Mouse (Mus musculus) MEL (cell line): ENCODE measurements around the gene Bcr. TPM values are rescaled to one million over a fixed set of nuclear protein-coding genes. Genes with fewer than 3 reads are reported as not detected.

Experiments used
- DNase-seq: peaks from one replicate; pipeline ENCODE4 v3.0.0; 2011; ENCODE audit warnings: low read depth, low spot score
- H3K27ac ChIP-seq: 2 replicates; pipeline ENCODE4 v1.5.1; 2012; ENCODE audit warnings: low read depth, mild to moderate bottlenecking, control low read depth, low read length, moderate library complexity; ENCODE audit not compliant: control insufficient read depth
- H3K27me3 ChIP-seq, 2 experiments: fragments of 150-350 bp in 1 of 2; sonication (generic) in 1 of 2; 2 replicates each; pipeline ENCODE4 v1.6.1; 2012; ENCODE audit warnings: low read length in 2 of 2, mild to moderate bottlenecking in 2 of 2, improper control_type of control experiment in 1 of 2, moderate library complexity in 1 of 2; ENCODE audit not compliant: insufficient read depth in 2 of 2, control insufficient read depth in 1 of 2
- H3K36me3 ChIP-seq, 2 experiments: 2 replicates each; pipeline ENCODE4 v1.6.1; 2012 to 2014; ENCODE audit warnings: low read length in 2 of 2, improper control_type of control experiment in 1 of 2, inconsistent platforms in 1 of 2, mild to moderate bottlenecking in 1 of 2; ENCODE audit not compliant: insufficient read depth in 2 of 2, control insufficient read depth in 1 of 2
- H3K4me1 ChIP-seq, 2 experiments: fragments of 150-350 bp in 1 of 2; sonication (generic) in 1 of 2; 2 replicates each; pipeline ENCODE4 v1.6.1; 2012; ENCODE audit warnings: low read length in 2 of 2, improper control_type of control experiment in 1 of 2, mild to moderate bottlenecking in 1 of 2; ENCODE audit not compliant: insufficient read depth in 2 of 2, control insufficient read depth in 1 of 2
- H3K4me3 ChIP-seq, 2 experiments: fragments of 150-350 bp in 1 of 2; sonication (generic) in 1 of 2; 2 replicates each; pipeline ENCODE4 v1.5.1; 2012; ENCODE audit warnings: low read depth in 2 of 2, low read length in 2 of 2, mild to moderate bottlenecking in 2 of 2, moderate library complexity in 2 of 2, control low read depth in 1 of 2, improper control_type of control experiment in 1 of 2; ENCODE audit not compliant: control insufficient read depth in 1 of 2, insufficient read depth in 1 of 2
- H3K79me2 ChIP-seq: 2 replicates; pipeline ENCODE4 v1.6.1; 2012; ENCODE audit warnings: mild to moderate bottlenecking, low read length, moderate library complexity; ENCODE audit not compliant: control insufficient read depth, poor library complexity, insufficient read depth
- H3K9ac ChIP-seq: 2 replicates; pipeline ENCODE4 v1.6.1; 2012; ENCODE audit warnings: low read depth, mild to moderate bottlenecking, control low read depth, low read length, moderate library complexity; ENCODE audit not compliant: control insufficient read depth, poor library complexity, severe bottlenecking
- H3K9me3 ChIP-seq: fragments of 150-350 bp; sonication (generic); replicated peaks from 2 replicates; pipeline ENCODE4 v1.6.1; 2012; ENCODE audit warnings: mild to moderate bottlenecking, low read length, improper control_type of control experiment, moderate library complexity; ENCODE audit not compliant: insufficient read depth
- BHLHE40 ChIP-seq: IDR thresholded peaks from 2 replicates; pipeline ENCODE4 v1.6.1; 2012; ENCODE audit warnings: low read depth, mild to moderate bottlenecking, inconsistent platforms, low read length, improper control_type of control experiment, borderline replicate concordance
- CHD1 ChIP-seq: IDR thresholded peaks from 2 replicates; pipeline ENCODE4 v1.6.1; 2012; ENCODE audit warnings: low read depth, mild to moderate bottlenecking, inconsistent platforms, low read length, improper control_type of control experiment
- CHD2 ChIP-seq: IDR thresholded peaks from 2 replicates; pipeline ENCODE4 v1.6.1; 2011; ENCODE audit warnings: low read length, improper control_type of control experiment
- CTCF ChIP-seq, 3 experiments: IDR thresholded peaks in 2 of 3; conservative IDR thresholded peaks in 1 of 3; 2 replicates each; pipeline ENCODE4 v1.5.1; 2011 to 2012; ENCODE audit warnings: low read length in 3 of 3, low read depth in 2 of 3, mild to moderate bottlenecking in 2 of 3, improper control_type of control experiment in 1 of 3, inconsistent platforms in 1 of 3, mixed read lengths in 1 of 3, moderate library complexity in 1 of 3; ENCODE audit not compliant: control insufficient read depth in 1 of 3, insufficient read depth in 1 of 3, poor library complexity in 1 of 3, severe bottlenecking in 1 of 3
- E2F4 ChIP-seq: IDR thresholded peaks from 2 replicates; pipeline ENCODE4 v1.6.1; 2011; ENCODE audit warnings: low read depth, low read length, improper control_type of control experiment, borderline replicate concordance
- EP300 ChIP-seq, 2 experiments: IDR thresholded peaks; 2 replicates each; pipeline ENCODE4 v1.6.1; 2011; ENCODE audit warnings: improper control_type of control experiment in 2 of 2, low read length in 2 of 2, low read depth in 1 of 2, mild to moderate bottlenecking in 1 of 2
- ETS1 ChIP-seq: IDR thresholded peaks from 2 replicates; pipeline ENCODE4 v1.6.1; 2012; ENCODE audit warnings: low read depth, mild to moderate bottlenecking, inconsistent platforms, low read length, improper control_type of control experiment, moderate library complexity
- GABPA ChIP-seq: IDR thresholded peaks from 2 replicates; pipeline ENCODE4 v1.6.1; 2012; ENCODE audit warnings: low read depth, mild to moderate bottlenecking, inconsistent platforms, low read length, improper control_type of control experiment, moderate library complexity
- GATA1 ChIP-seq: IDR thresholded peaks from 2 replicates; pipeline ENCODE4 v1.6.1; 2011; ENCODE audit warnings: low read depth, low read length, improper control_type of control experiment
- HCFC1 ChIP-seq: IDR thresholded peaks from 2 replicates; pipeline ENCODE4 v1.6.1; 2012; ENCODE audit warnings: low read depth, mild to moderate bottlenecking, inconsistent platforms, low read length, improper control_type of control experiment, moderate library complexity
- JUND ChIP-seq: IDR thresholded peaks from 2 replicates; pipeline ENCODE4 v1.6.1; 2011; ENCODE audit warnings: low read depth, mild to moderate bottlenecking, improper control_type of control experiment, low read length
- KAT2A ChIP-seq: conservative IDR thresholded peaks from 2 replicates; pipeline ENCODE4 v1.6.1; 2012; ENCODE audit warnings: low read depth, low read length, improper control_type of control experiment, inconsistent platforms
- MAX ChIP-seq: IDR thresholded peaks from 2 replicates; pipeline ENCODE4 v1.6.1; 2011; ENCODE audit warnings: low read length, improper control_type of control experiment
- MXI1 ChIP-seq: IDR thresholded peaks from 2 replicates; pipeline ENCODE4 v1.6.1; 2011; ENCODE audit warnings: mild to moderate bottlenecking, low read depth, low read length, improper control_type of control experiment
- MYC ChIP-seq: IDR thresholded peaks from 2 replicates; pipeline ENCODE4 v1.6.1; 2011; ENCODE audit warnings: low read depth, mild to moderate bottlenecking, low read length, improper control_type of control experiment, moderate library complexity
- NELFE ChIP-seq: IDR thresholded peaks from 2 replicates; pipeline ENCODE4 v1.6.1; 2011; ENCODE audit warnings: low read depth, low read length, improper control_type of control experiment
- POLR2A ChIP-seq, 2 experiments: IDR thresholded peaks; 2 replicates each; pipeline ENCODE4 v1.6.1; 2011 to 2012; ENCODE audit warnings: low read length in 2 of 2, mild to moderate bottlenecking in 2 of 2, control low read depth in 1 of 2, improper control_type of control experiment in 1 of 2, low read depth in 1 of 2, moderate library complexity in 1 of 2; ENCODE audit not compliant: control insufficient read depth in 1 of 2, insufficient read depth in 1 of 2, poor library complexity in 1 of 2
- POLR2AphosphoS5 ChIP-seq: IDR thresholded peaks from 2 replicates; pipeline ENCODE4 v1.6.1; 2012; ENCODE audit warnings: low read depth, borderline replicate concordance, mild to moderate bottlenecking, inconsistent platforms, low read length, moderate library complexity, mixed read lengths
- SIN3A ChIP-seq: IDR thresholded peaks from 2 replicates; pipeline ENCODE4 v1.6.1; 2012; ENCODE audit warnings: low read length, improper control_type of control experiment, inconsistent platforms
- TCF12 ChIP-seq: IDR thresholded peaks from 2 replicates; pipeline ENCODE4 v1.6.1; 2014; ENCODE audit warnings: low read depth, mild to moderate bottlenecking, inconsistent platforms, low read length, improper control_type of control experiment, moderate library complexity
- UBTF ChIP-seq: IDR thresholded peaks from 2 replicates; pipeline ENCODE4 v1.6.1; 2012; ENCODE audit warnings: low read depth, mild to moderate bottlenecking, inconsistent platforms, low read length, improper control_type of control experiment, moderate library complexity, borderline replicate concordance; ENCODE audit not compliant: insufficient read depth
- ZKSCAN1 ChIP-seq: IDR thresholded peaks from 2 replicates; pipeline ENCODE4 v1.6.1; 2012; ENCODE audit warnings: low read depth, mild to moderate bottlenecking, inconsistent platforms, low read length, improper control_type of control experiment, moderate library complexity
- polyA plus RNA-seq, 2 experiments: library from polyadenylated mRNA; stranded (reverse) in 1 of 2; unstranded in 1 of 2; fragments of >175 nt in 1 of 2; fragments of >200 nt in 1 of 2; gene quantifications; 2 replicates each; pipeline versions ENCODE4 v1.2.1 to v1.2.4; 2012; ENCODE audit warnings: low replicate concordance in 2 of 2, low read depth in 1 of 2; ENCODE audit not compliant: insufficient read length in 2 of 2, insufficient read depth in 1 of 2, missing spikeins in 1 of 2
- total RNA-seq: library from RNA; depleted of rRNA; stranded (reverse); fragments of 300-350 nt; gene quantifications from 2 replicates; pipeline ENCODE4 v1.2.3, GENCODE M21; 2012

Gene Bcr
- total and polyA plus RNA-seq, 3 experiments, result not detected

GRCm38 (mm10) chr10:75119396-75119795 is 59.0 kb downstream of the Bcr start:
- H3K9me3 ChIP-seq, result no peaks in the 10 kb centered on the region
- DNase-seq, result no peak
- H3K27ac ChIP-seq, result no peak overlapping the region
- H3K4me1 ChIP-seq, result no peaks in the 10 kb centered on the region
- H3K4me3 ChIP-seq, result no peak overlapping the region
- H3K9ac ChIP-seq, result no peak overlapping the region
- no peak for TF ChIP-seq SIN3A
- no peak for TF ChIP-seq JUND
- no peak for TF ChIP-seq NELFE
- TF ChIP-seq MAX, result no peak
- no peak for TF ChIP-seq ZKSCAN1
- TF ChIP-seq BHLHE40, result no peak
- no peak for TF ChIP-seq CTCF (IDR thresholded peaks at IDR 0.05 in 2 of 3, conservative IDR thresholded peaks at IDR 0.05 in 1 of 3; ENCODE audit: control insufficient read depth in 1 of 3, insufficient read depth in 1 of 3, low read depth in 2 of 3, low read length in 3 of 3, poor library complexity in 1 of 3, severe bottlenecking in 1 of 3)
- TF ChIP-seq POLR2AphosphoS5, result no peak
- TF ChIP-seq CHD1, result no peak
- TF ChIP-seq ETS1, result no peak
- TF ChIP-seq GATA1, result no peak
- TF ChIP-seq KAT2A, result no peak
- no peak for TF ChIP-seq GABPA
- TF ChIP-seq MXI1, result no peak
- TF ChIP-seq MYC, result no peak
- TF ChIP-seq CHD2, result no peak
- H3K27me3 ChIP-seq, result no peaks in the 10 kb centered on the region
- no peaks in the 10 kb centered on the region for H3K36me3 ChIP-seq
- no peaks in the 10 kb centered on the region for H3K79me2 ChIP-seq

- H3K9me3 ChIP-seq, result no peaks in the 10 kb centered on the region
- no peak overlapping the region for H3K9ac ChIP-seq
These were observed 59.8 kb downstream of the Bcr start for GRCm38 (mm10) chr10:75120176-75120575.

More at GRCm38 (mm10) chr10:75120176-75120575, 59.8 kb downstream of the Bcr start:
- Histone ChIP-seq H3K27me3 (no peaks in the 10 kb centered on the region), H3K27ac (no peak overlapping the region), H3K4me1 (no peaks in the 10 kb centered on the region), H3K36me3 (no peaks in the 10 kb centered on the region), H3K4me3 (no peak overlapping the region), H3K79me2 (no peaks in the 10 kb centered on the region)
- TF ChIP-seq POLR2A (IDR thresholded peaks at IDR 0.05; ENCODE audit: control insufficient read depth in 1 of 2, insufficient read depth in 1 of 2, low read depth in 1 of 2, low read length in 2 of 2, poor library complexity in 1 of 2) (no peak), HCFC1 (no peak), CHD2 (no peak), ETS1 (no peak), CTCF (IDR thresholded peaks at IDR 0.05 in 2 of 3, conservative IDR thresholded peaks at IDR 0.05 in 1 of 3; ENCODE audit: control insufficient read depth in 1 of 3, insufficient read depth in 1 of 3, low read depth in 2 of 3, low read length in 3 of 3, poor library complexity in 1 of 3, severe bottlenecking in 1 of 3) (no peak), GATA1 (no peak), MAX (no peak), TCF12 (no peak), UBTF (no peak), E2F4 (no peak), POLR2AphosphoS5 (no peak), EP300 (IDR thresholded peaks at IDR 0.05; ENCODE audit: low read depth in 1 of 2, low read length in 2 of 2) (no peak)
- no peak for DNase-seq
